Mouse (Mus musculus): ENCODE measurements around the gene Pdgfb. TPM values are rescaled to one million over a fixed set of nuclear protein-coding genes. Genes with fewer than 3 reads are reported as not detected.
A peak's percentile ranks its signal among the peaks of the same experiment; 100 is the strongest.

The Pdgfb gene
- polyA plus RNA-seq, 1 experiment: 27.2 TPM

DNA sequence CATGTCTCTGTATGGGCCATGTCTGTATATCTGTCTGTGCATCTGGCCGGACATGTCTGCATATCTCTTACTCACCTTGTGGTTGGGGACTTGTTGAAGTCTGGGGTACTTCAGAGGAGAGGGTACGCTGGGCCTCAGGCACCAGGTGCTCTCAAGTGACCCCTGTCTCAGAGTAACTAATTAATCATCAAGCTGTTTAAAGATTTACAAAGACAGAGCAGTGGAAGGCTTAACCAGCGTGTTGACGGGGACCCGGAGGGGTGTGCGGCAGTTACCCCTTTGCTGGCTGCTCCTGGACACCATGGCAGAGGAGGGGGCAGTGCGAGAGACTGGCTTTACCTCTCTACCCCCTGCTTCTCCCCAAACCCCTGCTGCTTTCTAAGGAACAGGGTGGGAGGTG is 44.8 kb upstream of the Pdgfb start:
- no peak overlapping the region for H3ac ChIP-seq (ENCODE audit: control insufficient read depth, insufficient read length, low read depth)
- no peak overlapping the region for H3K4me3 ChIP-seq (ENCODE audit: insufficient read depth, poor library complexity, severe bottlenecking)
- TF ChIP-seq MYOG (IDR thresholded peaks at IDR 0.05; ENCODE audit: control insufficient read depth, extremely low read depth, insufficient read length) (no peak), CEBPB (IDR thresholded peaks at IDR 0.05; ENCODE audit: low read depth) (no peak), FOSL1 (IDR thresholded peaks at IDR 0.05; ENCODE audit: insufficient read depth, low read length, poor library complexity, severe bottlenecking) (no peak)
- H3K79me3 ChIP-seq (ENCODE audit: low read depth): no peaks in the 10 kb centered on the region
- no peaks in the 10 kb centered on the region for H3K27me3 ChIP-seq (ENCODE audit: control insufficient read depth, insufficient read depth, insufficient read length)
- H3K79me2 ChIP-seq (ENCODE audit: control insufficient read depth, insufficient read depth): no peaks in the 10 kb centered on the region
- H3K36me3 ChIP-seq (ENCODE audit: control insufficient read depth, insufficient read depth): no peaks in the 10 kb centered on the region

- no peaks in the 10 kb centered on the region for H3K79me2 ChIP-seq (ENCODE audit: control insufficient read depth, insufficient read depth)
- no peaks in the 10 kb centered on the region for H3K36me3 ChIP-seq (ENCODE audit: control insufficient read depth, insufficient read depth)
- no peak overlapping the region for H3K4me3 ChIP-seq (ENCODE audit: insufficient read depth, poor library complexity, severe bottlenecking)
- H3K79me3 ChIP-seq (ENCODE audit: low read depth): no peaks in the 10 kb centered on the region
- no peak overlapping the region for H3ac ChIP-seq (ENCODE audit: control insufficient read depth, insufficient read length, low read depth)
- no peaks in the 10 kb centered on the region for H3K27me3 ChIP-seq (ENCODE audit: control insufficient read depth, insufficient read depth, insufficient read length)
- TF ChIP-seq CTCF (IDR thresholded peaks at IDR 0.05; ENCODE audit: control insufficient read depth, insufficient read depth, insufficient read length) (no peak), CEBPB (IDR thresholded peaks at IDR 0.05; ENCODE audit: low read depth) (no peak), MAX (IDR thresholded peaks at IDR 0.05) (no peak), USF1 (IDR thresholded peaks at IDR 0.05; ENCODE audit: low read depth) (no peak), MYOG (IDR thresholded peaks at IDR 0.05; ENCODE audit: control insufficient read depth, extremely low read depth, insufficient read length) (no peak), MYOD1 (IDR thresholded peaks at IDR 0.05; ENCODE audit: control insufficient read depth, insufficient read length, low read depth) (no peak), FOSL1 (IDR thresholded peaks at IDR 0.05; ENCODE audit: insufficient read depth, low read length, poor library complexity, severe bottlenecking) (no peak)
Measured at GRCm38 (mm10) chr15:80058151-80058550, 43.4 kb upstream of the Pdgfb start.

DNA sequence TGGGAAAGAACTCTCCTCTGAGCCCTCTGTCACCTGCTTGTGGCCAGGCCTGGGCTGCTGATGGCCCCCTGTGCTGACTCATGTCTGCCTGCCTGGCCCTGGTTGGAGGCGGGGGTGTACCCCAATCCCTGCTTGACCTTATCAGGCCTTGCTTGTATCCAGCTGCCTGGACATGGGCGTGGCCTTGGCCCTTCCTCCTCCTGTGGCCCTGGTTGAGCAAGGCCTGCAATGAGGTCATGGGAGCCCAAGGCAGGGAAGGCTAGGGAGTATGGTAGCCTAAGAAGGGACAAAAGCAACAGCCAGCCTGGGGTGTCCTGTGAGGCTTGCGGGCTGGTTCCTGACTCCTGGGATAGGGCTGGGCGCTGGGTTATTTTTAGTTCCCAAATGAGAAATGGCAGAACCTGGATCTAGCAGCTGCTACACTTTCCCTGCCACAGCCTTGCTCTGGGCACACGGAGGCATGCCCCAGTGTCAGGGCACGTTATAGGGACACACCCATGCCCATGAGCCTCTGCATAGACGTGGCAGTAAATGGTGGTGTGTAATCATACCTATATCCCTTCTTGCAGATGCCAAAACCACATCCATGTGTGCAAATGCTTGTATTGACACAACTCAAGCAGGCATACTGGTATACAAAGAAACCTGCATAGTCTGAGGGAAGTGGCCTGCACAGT is 39.4 kb upstream of the Pdgfb start:
- TF ChIP-seq MYOG (IDR thresholded peaks at IDR 0.05; ENCODE audit: control insufficient read depth, extremely low read depth, insufficient read length): no peak
- peak; percentile 69 for TF ChIP-seq MAX (IDR thresholded peaks at IDR 0.05)
- TF ChIP-seq USF1 (IDR thresholded peaks at IDR 0.05; ENCODE audit: low read depth): no peak
- peak; percentile 96 for TF ChIP-seq CEBPB (IDR thresholded peaks at IDR 0.05; ENCODE audit: low read depth)
- no peak for TF ChIP-seq FOSL1 (IDR thresholded peaks at IDR 0.05; ENCODE audit: insufficient read depth, low read length, poor library complexity, severe bottlenecking)
- peak; percentile 73 for TF ChIP-seq MYOD1 (IDR thresholded peaks at IDR 0.05; ENCODE audit: control insufficient read depth, insufficient read length, low read depth)
- Histone ChIP-seq H3K79me2 (ENCODE audit: control insufficient read depth, insufficient read depth) (no peaks in the 10 kb centered on the region), H3K36me3 (ENCODE audit: control insufficient read depth, insufficient read depth) (no peaks in the 10 kb centered on the region)

DNA sequence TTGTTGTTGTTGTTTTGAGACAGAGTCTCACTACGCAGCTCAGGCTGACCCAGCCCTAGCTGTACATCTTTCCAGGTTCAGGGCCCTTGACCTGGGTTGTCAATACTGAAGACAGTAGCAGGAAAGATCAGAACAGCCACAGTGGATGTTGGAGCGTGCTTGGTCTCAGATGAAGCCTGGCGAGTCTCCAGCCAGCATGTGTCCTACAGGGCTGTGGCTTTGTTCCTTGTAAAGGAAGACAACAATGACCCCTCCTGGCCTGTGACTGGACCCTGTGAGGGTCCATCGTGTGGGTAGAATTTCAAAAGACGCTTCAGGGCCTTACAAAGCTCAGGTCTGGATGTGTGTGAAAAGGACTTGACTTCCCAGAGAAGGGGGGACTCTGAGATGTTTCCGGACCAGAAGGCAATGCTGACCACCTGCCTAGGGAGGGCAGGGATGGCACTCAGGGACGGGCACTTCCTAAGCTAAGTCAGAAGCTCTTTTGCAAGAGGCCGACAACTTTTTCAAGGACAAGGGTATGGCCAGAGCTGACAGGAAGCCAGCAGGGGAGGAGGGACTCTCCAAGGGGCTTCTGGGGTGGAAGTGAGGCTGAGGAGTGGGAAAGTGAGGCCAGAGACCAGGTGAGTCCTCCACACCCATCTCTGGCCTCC is 38.7 kb upstream of the Pdgfb start:
- no peaks in the 10 kb centered on the region for H3K36me3 ChIP-seq (ENCODE audit: control insufficient read depth, insufficient read depth)
- TF ChIP-seq CTCF (IDR thresholded peaks at IDR 0.05; ENCODE audit: control insufficient read depth, insufficient read depth, insufficient read length): no peak
- TF ChIP-seq FOSL1 (IDR thresholded peaks at IDR 0.05; ENCODE audit: insufficient read depth, low read length, poor library complexity, severe bottlenecking): no peak
- TF ChIP-seq MAX (IDR thresholded peaks at IDR 0.05): no peak
- TF ChIP-seq MYOD1 (IDR thresholded peaks at IDR 0.05; ENCODE audit: control insufficient read depth, insufficient read length, low read depth): no peak
- no peak for TF ChIP-seq USF1 (IDR thresholded peaks at IDR 0.05; ENCODE audit: low read depth)
- TF ChIP-seq MYOG (IDR thresholded peaks at IDR 0.05; ENCODE audit: control insufficient read depth, extremely low read depth, insufficient read length): no peak
- no peak for TF ChIP-seq CEBPB (IDR thresholded peaks at IDR 0.05; ENCODE audit: low read depth)

More for the DNA sequence above, 39.4 kb upstream of the Pdgfb start:
- Histone ChIP-seq H3K79me3 (ENCODE audit: low read depth) (no peaks in the 10 kb centered on the region), H3K4me3 (ENCODE audit: insufficient read depth, poor library complexity, severe bottlenecking) (no peak overlapping the region), H3ac (ENCODE audit: control insufficient read depth, insufficient read length, low read depth) (no peak overlapping the region), H3K27me3 (ENCODE audit: control insufficient read depth, insufficient read depth, insufficient read length) (no peaks in the 10 kb centered on the region)

GRCm38 (mm10) chr15:80051782-80052181 is 37.0 kb upstream of the Pdgfb start:
- Histone ChIP-seq H3K36me3 (ENCODE audit: control insufficient read depth, insufficient read depth) (no peaks in the 10 kb centered on the region), H3ac (ENCODE audit: control insufficient read depth, insufficient read length, low read depth) (no peak overlapping the region), H3K79me3 (ENCODE audit: low read depth) (no peaks in the 10 kb centered on the region), H3K27me3 (ENCODE audit: control insufficient read depth, insufficient read depth, insufficient read length) (no peaks in the 10 kb centered on the region), H3K4me3 (ENCODE audit: insufficient read depth, poor library complexity, severe bottlenecking) (no peak overlapping the region), H3K79me2 (ENCODE audit: control insufficient read depth, insufficient read depth) (no peaks in the 10 kb centered on the region)
- no peak for TF ChIP-seq CEBPB (IDR thresholded peaks at IDR 0.05; ENCODE audit: low read depth)

More for the DNA sequence above, 38.7 kb upstream of the Pdgfb start:
- H3K79me3 ChIP-seq (ENCODE audit: low read depth): no peaks in the 10 kb centered on the region
- no peak overlapping the region for H3ac ChIP-seq (ENCODE audit: control insufficient read depth, insufficient read length, low read depth)
- H3K79me2 ChIP-seq (ENCODE audit: control insufficient read depth, insufficient read depth): no peaks in the 10 kb centered on the region
- no peak overlapping the region for H3K4me3 ChIP-seq (ENCODE audit: insufficient read depth, poor library complexity, severe bottlenecking)
- no peaks in the 10 kb centered on the region for H3K27me3 ChIP-seq (ENCODE audit: control insufficient read depth, insufficient read depth, insufficient read length)
